18 mouse cellular contexts compared by ENCODE assay signal in genomic region chr4:87850051-87850450, GRCm38 (mm10).
A peak's percentile ranks its signal among the peaks of the same experiment; 100 is the strongest.
DNase-seq lines count a peak whose midpoint lies in the region.
"Had no signal": no experiment of that assay in that cellular context is flagged by ENCODE, and none has a peak within 500 bp of the region (broad histone marks: within the 10 kb centered on the region; RNA-seq: fewer than 3 reads in every experiment).

No protein-coding gene starts in this region.

- DNase-seq in urinary bladder, postnatal 14 days (ENCODE audit: low spot score), result peak; percentile 10
- DNase-seq in urinary bladder, adult 2 months (ENCODE audit: low spot score), result no peak
- peak; percentile 39 for DNase-seq in Muller cell, postnatal 12 days (ENCODE audit: inconsistent ontology term)
- DNase-seq in adipocyte (ENCODE audit: low spot score), result peak; percentile 36
- DNase-seq in embryo, embryonic 11 days, result no peak
- no peak for DNase-seq in ovary, postnatal 36 days (ENCODE audit: low spot score)
- DNase-seq: adrenal gland, adult 2 months; adrenal gland, postnatal 14 days; B cell, adult 2 months; cerebellum, adult 11-12 months; cerebellum, adult 8-10 months; cerebellum, postnatal 10 days; cerebellum, postnatal 36 days; gastrocnemius, postnatal 10 days; gastrocnemius, postnatal 36 days; heart, adult 2 months; heart, postnatal 14 days; heart, postnatal 4 days had no signal

Comparison
In these comparisons a context has a peak if more than half of its experiments do, and no peak if none do; other contexts are left out.
1. DNase-seq: peak in urinary bladder, postnatal 14 days (single experiment), Muller cell, postnatal 12 days (single experiment) and adipocyte (single experiment); none in urinary bladder, adult 2 months (single experiment), embryo, embryonic 11 days (single experiment) and ovary, postnatal 36 days (single experiment).